Mouse (Mus musculus) megakaryocyte, adult 5-6 weeks (primary cell): ENCODE results near the gene Clstn1. TPM values are rescaled to one million over a fixed set of nuclear protein-coding genes. Genes with fewer than 3 reads are reported as not detected.

Source experiments
- ATAC-seq: 2 replicates; pipeline ENCODE4 v1.8.0; 2016; ENCODE audit warnings: mild to moderate bottlenecking, inconsistent platforms; ENCODE audit not compliant: poor library complexity, severe bottlenecking
- total RNA-seq, 2 experiments: library from RNA; stranded (forward) in 1 of 2; stranded (reverse) in 1 of 2; fragments of 153-499, 151-499 nt in 1 of 2; fragments of 221-1000, 200-1000 nt in 1 of 2; gene quantifications; 2 replicates each; pipeline versions ENCODE4 v1.2.3 to v1.2.4; 2015 to 2017

Gene Clstn1
- total RNA-seq, 2 experiments from 2014 or later, result 0.74 to 1.2 TPM

DNA sequence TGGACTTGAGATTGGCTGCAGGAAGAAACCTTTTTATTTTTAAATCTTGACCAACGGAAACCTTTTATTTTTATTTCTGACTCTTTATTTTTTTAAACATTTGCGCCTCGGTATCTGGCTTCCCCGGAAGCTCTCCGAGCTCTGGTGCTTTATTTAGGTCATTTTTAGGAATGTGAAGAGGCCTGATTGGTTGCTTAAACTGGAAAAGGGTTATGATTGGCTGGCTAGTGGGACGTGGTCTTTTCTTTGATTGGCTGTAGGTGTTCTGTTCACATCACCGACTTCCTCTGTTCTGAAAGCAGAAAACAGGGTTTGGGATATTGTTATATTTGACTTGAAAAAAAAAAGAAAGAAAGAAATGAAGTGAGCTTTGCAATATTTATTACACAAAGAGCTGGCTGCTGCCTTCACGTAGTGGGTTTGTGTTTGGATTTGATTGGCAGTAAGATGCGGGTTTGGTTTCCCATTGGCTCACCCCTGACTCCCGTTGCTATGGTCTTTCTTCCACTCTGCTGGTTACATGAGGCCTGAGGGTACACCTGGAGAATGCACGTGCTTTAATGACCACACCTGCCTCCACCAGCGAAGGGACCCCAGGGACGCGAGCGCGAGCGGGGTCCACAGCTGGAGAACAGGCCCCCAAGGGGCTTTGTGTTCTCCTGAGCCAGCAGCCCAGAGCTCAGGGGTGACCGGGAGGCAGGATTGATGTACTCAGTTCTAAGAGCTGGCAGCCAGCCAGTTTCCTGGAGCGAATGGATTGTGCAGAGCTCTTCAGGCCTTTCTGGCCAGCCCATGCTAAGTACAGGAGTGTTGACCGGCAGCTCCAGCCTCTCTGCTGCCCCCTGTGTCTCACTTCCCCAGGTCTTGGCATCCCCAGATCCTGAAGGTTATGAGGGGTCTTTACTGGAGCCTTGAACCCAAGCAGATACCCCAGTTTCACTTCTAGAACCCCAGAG, 21.5 kb upstream of the Clstn1 start:
- no peak for ATAC-seq

GRCm38 (mm10) chr4:149567432-149568026, 18.7 kb upstream of the Clstn1 start:
- no peak for ATAC-seq

DNA sequence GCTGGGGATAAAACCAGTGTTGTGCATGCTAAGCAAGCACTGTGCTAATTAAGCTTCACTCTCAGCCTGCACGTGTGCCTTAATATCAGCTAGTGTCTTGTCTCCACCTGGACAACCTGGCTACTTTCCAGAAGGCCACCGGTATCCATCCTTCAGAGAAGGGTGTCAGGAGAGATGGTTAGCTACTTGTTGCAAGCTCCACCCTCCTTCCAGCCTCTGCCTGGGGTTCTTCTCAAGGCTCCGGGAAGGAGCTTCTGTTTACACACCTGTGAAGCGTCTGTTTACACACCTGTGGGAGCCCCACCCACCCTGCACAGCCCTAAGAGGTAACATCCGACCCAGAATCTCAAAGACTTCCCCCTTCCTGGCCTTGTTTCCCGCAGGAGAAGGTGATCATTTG, 17.6 kb upstream of the Clstn1 start:
- no peak for ATAC-seq

GRCm38 (mm10) chr4:149569781-149570497, 16.3 kb upstream of the Clstn1 start:
- no peak for ATAC-seq

DNA sequence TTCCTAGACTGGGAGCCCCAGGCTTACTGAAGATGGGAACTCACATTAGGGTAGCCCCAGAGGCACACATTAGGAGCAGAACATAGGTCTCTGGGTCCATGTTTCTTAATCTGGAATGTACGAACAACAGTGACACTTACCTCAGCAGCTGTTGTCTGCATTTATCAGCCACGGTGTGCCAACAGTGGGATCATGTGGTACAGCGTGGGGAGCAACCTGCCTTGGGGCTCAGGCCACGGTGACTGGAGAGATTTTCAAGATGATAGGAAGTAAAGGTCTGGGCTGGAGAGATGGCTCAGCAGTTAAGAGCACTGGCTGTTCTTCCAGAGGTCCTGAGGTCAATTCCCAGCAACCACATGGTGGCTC, 15.8 kb upstream of the Clstn1 start:
- no peak for ATAC-seq

DNA sequence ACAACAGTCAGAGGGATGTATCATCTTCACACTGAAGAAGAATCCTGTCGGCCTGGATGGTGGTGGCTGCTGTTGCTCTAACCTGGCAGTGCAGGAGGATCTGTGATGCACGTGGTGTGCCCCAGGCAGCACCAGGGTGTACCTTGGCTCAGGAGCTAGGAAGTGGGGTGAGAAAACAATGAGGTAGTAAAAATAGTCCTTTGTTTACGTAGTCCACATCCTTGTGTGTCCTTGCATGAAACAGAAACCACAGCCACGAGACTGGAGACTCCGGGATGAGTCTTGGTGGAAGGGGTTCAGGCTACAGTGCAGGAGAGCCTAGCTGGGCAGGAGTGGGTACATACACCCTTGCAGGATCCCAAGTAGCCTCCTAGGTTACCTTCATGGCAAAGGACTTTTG, 15.1 kb upstream of the Clstn1 start:
- no peak for ATAC-seq

GRCm38 (mm10) chr4:149571651-149572149, 14.6 kb upstream of the Clstn1 start:
- ATAC-seq, result no peak

GRCm38 (mm10) chr4:149572446-149572845, 13.8 kb upstream of the Clstn1 start:
- ATAC-seq, result no peak

DNA sequence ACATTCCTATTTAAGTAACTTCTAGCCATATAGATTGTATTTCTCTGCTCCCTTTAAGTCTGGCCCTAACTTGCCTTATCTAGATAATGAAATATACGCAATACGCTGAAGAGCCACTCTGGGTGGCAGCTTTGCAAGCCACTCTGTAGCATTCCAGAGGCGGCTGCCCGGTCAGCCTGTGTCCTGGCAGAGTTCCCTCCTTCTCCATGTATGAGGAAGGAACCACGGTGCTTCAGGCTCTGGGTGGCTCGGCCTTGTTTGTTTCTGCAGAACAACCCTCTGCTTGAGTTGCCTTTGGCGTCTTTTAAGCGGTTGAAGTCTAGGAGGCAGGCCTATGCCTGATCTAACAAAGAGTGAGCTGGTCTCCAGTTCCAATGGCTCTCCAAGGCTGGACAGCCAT, 13.4 kb upstream of the Clstn1 start:
- no peak for ATAC-seq

GRCm38 (mm10) chr4:149574391-149574821, 11.9 kb upstream of the Clstn1 start:
- ATAC-seq, result no peak

GRCm38 (mm10) chr4:149576061-149576460, 10.2 kb upstream of the Clstn1 start:
- no peak for ATAC-seq

DNA sequence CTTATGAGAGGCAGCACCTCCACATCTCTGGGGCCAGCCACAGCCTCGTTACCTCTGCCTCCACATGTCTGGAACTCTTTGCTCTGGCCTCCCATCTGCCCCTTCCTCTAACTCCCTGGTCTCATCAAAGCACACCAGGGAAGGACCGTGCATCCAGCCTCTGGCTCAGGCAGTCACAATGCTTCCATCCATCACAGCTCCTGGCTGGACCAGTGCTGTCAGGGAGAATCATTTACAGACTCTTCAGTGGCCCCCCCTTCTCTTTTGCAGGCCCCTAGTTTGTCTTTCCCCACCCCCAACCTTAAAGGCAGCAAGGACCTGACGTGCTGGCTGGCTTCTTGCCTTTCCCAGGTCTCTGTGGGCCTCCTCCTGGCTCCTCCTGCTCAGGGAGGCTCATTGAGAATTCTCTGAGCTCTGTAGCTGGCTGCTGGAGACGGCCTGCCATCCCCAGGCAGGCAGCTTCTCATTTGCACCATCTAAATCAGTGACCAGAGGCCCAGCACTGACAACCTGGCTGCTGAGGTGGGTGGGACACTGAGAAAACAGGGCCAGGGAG, 9.2 kb upstream of the Clstn1 start:
- no peak for ATAC-seq

GRCm38 (mm10) chr4:149578085-149578681, 8.1 kb upstream of the Clstn1 start:
- no peak for ATAC-seq

DNA sequence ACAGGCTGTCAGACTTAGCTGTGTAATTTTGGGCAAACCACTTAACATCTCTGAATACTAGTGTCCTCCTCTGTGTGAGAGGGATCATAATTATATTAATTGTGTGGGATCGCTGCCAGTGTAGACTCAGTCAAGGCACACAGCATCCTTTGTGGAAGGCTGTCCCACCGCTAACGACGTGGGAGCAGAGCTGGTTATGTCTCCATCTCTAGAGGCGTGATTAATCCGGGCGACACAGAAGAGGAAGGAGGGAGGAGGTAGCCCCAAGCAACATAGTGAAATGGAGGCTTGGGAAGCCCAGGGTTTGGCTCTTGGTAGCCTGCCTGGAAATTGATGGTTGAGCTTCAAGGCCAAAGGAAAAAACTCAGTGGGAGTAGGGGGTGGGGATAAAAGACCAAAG, 7.4 kb upstream of the Clstn1 start:
- ATAC-seq, result no peak

GRCm38 (mm10) chr4:149585236-149585635, 1.0 kb upstream of the Clstn1 start:
- ATAC-seq, result no peak

DNA sequence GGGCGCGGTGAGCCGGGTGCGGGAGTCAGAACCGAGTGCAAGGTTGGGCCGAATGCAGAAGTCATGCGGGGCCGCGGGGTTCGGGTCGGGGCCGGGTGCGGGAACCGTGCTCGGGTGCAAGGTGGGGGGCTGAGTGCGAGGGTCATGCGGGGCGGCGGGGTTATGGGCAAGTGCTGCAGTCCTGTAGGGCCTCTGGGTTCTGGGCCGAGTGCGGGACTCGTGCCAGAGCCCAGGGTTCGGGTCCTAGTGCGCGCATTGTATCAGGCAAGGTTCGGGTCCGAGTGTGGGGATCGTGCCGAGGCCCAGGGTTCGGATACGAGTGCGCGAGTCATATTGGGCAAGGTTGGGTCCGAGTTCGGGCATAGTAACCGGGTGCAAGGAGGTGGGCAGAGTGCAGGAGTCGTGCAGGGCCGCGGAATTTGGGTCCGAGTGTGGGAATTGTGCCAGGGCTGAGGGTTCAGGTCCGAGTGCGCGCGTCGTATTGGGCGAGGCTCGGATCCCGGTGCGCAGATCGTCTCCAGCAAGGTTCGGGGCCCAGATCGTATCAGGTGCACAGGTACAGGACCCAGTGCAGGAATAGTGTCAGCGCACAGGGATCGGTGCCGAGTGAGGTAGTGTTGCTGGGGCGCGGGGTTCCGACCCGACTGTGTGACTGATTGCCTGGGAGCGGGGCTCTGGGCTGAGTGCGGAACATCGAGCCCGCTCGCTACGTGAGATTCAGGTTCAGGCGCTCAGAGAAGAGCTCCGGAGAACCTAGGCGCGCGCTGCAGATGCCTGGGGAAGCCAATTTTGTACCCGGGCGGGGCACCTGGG, 721 bp downstream of the Clstn1 start:
- no peak for ATAC-seq

- no peak for ATAC-seq
Measured at GRCm38 (mm10) chr4:149587596-149588168, 1.4 kb downstream of the Clstn1 start.

- no peak for ATAC-seq
Measured at GRCm38 (mm10) chr4:149590200-149590599, 3.9 kb downstream of the Clstn1 start.

- ATAC-seq, result no peak
Measured at GRCm38 (mm10) chr4:149591486-149591885, 5.2 kb downstream of the Clstn1 start.
